Mouse (Mus musculus): ENCODE data around the gene Slit3.

GRCm38 (mm10) chr11:35305910-35306309, 184.9 kb downstream of the Slit3 start:
- TF ChIP-seq CTCF (IDR thresholded peaks at IDR 0.05) = no peak
- TF ChIP-seq EP300 (IDR thresholded peaks at IDR 0.05) = no peak

All from lung, postnatal 0 days (tissue).